Mouse (Mus musculus) lung, adult 2 months (tissue): Measurements from ENCODE around the gene Hck. TPM values are rescaled to one million over a fixed set of nuclear protein-coding genes. Genes with fewer than 3 reads are reported as not detected.
A peak's percentile ranks its signal among the peaks of the same experiment; 100 is the strongest.

ENCODE experiments used
- DNase-seq: peaks from one replicate; pipeline ENCODE4 v3.0.0; 2022
- H3K4me1 ChIP-seq: fragments of 200-500 bp; 2 replicates; pipeline ENCODE4 v1.6.1; 2011; ENCODE audit warnings: low read length; ENCODE audit not compliant: control insufficient read depth, insufficient read depth
- H3K4me3 ChIP-seq: fragments of 200-500 bp; replicated peaks from 2 replicates; pipeline ENCODE3; 2011; ENCODE audit warnings: low read depth, mild to moderate bottlenecking, control low read depth, low read length; ENCODE audit errors: extremely low read depth
- CTCF ChIP-seq: fragments of 200-500 bp; IDR thresholded peaks from 2 replicates; pipeline ENCODE4 v1.5.1; 2011; ENCODE audit warnings: mild to moderate bottlenecking, low read length, control low read depth; ENCODE audit not compliant: insufficient read depth
- POLR2A ChIP-seq: fragments of 200-500 bp; IDR thresholded peaks from 2 replicates; pipeline ENCODE4 v1.6.1; 2011; ENCODE audit warnings: low read depth, mild to moderate bottlenecking, control low read depth, low read length, borderline replicate concordance; ENCODE audit errors: extremely low read depth
- WGBS: fragments of 180-500 bp; shearing (Covaris S2); methylation state at CpG from one replicate; pipeline ENCODE4 v1.1.7; 2018; 5-methylcytosine and 5-hydroxymethylcytosine counted together
- polyA plus RNA-seq: library from polyadenylated mRNA; depleted of rRNA; stranded (reverse); fragments of >200 nt; gene quantifications from 2 replicates; pipeline ENCODE4 v1.2.3, GENCODE M21; 2012; rRNA removed

The Hck gene
- 45.0 and 52.8 TPM in 2 replicates for polyA plus RNA-seq

GRCm38 (mm10) chr2:153108313-153109264 lies at the start of gene Hck:
Hck (plus strand) TSS chr2:153108468.
- peak; percentile 72 for DNase-seq
- H3K4me1 ChIP-seq: no peaks in the 10 kb centered on the region
- WGBS: 3% methylated on average over 52 of the region's 52 CpGs
- TF ChIP-seq CTCF (no peak), POLR2A (no peak)
- peak within 1 kb of the TSS; percentile 16 for H3K4me3 ChIP-seq

GRCm38 (mm10) chr2:153060216-153060615 lies 48.1 kb upstream of the Hck start:
- DNase-seq: no peak

GRCm38 (mm10) chr2:153063394-153063793 lies 44.9 kb upstream of the Hck start:
- DNase-seq: no peak
- Histone ChIP-seq H3K4me1 (peaks cover 4% of the 10 kb centered on the region; the same call in 1 of the 2 replicates), H3K4me3 (no peak overlapping the region)
- TF ChIP-seq POLR2A (no peak), CTCF (no peak)
- WGBS: 55% methylated on average over 3 of the region's 3 CpGs

More at GRCm38 (mm10) chr2:153060216-153060615, 48.1 kb upstream of the Hck start:
- WGBS: 64% methylated on average over 7 of the region's 7 CpGs
- no peak overlapping the region for H3K4me3 ChIP-seq
- H3K4me1 ChIP-seq: peaks cover 4% of the 10 kb centered on the region; the same call in 1 of the 2 replicates
- no peak for TF ChIP-seq POLR2A
- no peak for TF ChIP-seq CTCF

- TF ChIP-seq POLR2A: no peak
- no peak for TF ChIP-seq CTCF
Measured at GRCm38 (mm10) chr2:153064190-153064970, 43.9 kb upstream of the Hck start.

GRCm38 (mm10) chr2:153065747-153066508 lies 42.3 kb upstream of the Hck start, which contains the start of gene Ccm2l:
Ccm2l (plus strand) TSS chr2:153065955.
- DNase-seq: peak; percentile 44
- 27% methylated on average over 12 of the region's 12 CpGs for WGBS
- Histone ChIP-seq H3K4me1 (peaks cover 9% of the 10 kb centered on the region), H3K4me3 (peak within 1 kb of the TSS; percentile 64)
- TF ChIP-seq CTCF: no peak
- peak; percentile 44; the same call in 1 of the 2 replicates for TF ChIP-seq POLR2A

More at GRCm38 (mm10) chr2:153064190-153064970, 43.9 kb upstream of the Hck start:
- peaks cover 4% of the 10 kb centered on the region; the same call in 1 of the 2 replicates for H3K4me1 ChIP-seq
- H3K4me3 ChIP-seq: no peak overlapping the region
- DNase-seq: no peak
- WGBS: 52% methylated on average over 9 of the region's 9 CpGs

GRCm38 (mm10) chr2:153066991-153067390 lies 41.3 kb upstream of the Hck start:
- no peak for DNase-seq
- WGBS: 36% methylated on average over 6 of the region's 6 CpGs
- peaks cover 9% of the 10 kb centered on the region for H3K4me1 ChIP-seq
- no peak for TF ChIP-seq CTCF
- no peak for TF ChIP-seq POLR2A
- peak overlapping the region; percentile 36 for H3K4me3 ChIP-seq

GRCm38 (mm10) chr2:153070762-153071490 lies 37.3 kb upstream of the Hck start:
- Histone ChIP-seq H3K4me1 (peaks cover 5% of the 10 kb centered on the region), H3K4me3 (no peak overlapping the region)
- no peak for DNase-seq
- no peak; the same call in 1 of the 2 replicates for TF ChIP-seq CTCF
- no peak for TF ChIP-seq POLR2A
- WGBS: 43% methylated on average over 23 of the region's 23 CpGs

- TF ChIP-seq CTCF (no peak), POLR2A (no peak)
- no peak for DNase-seq
- peaks cover 8% of the 10 kb centered on the region for H3K4me1 ChIP-seq
- no peak overlapping the region for H3K4me3 ChIP-seq
- 58% methylated on average over 67 of the region's 67 CpGs for WGBS
Measured at GRCm38 (mm10) chr2:153071491-153072184, 36.6 kb upstream of the Hck start.
